Mouse (Mus musculus) large intestine, adult 2 months (tissue): ENCODE data around the gene Gna12. TPM values are rescaled to one million over a fixed set of nuclear protein-coding genes. Genes with fewer than 3 reads are reported as not detected.

Experiments used
- DNase-seq: peaks from one replicate; pipeline ENCODE4 v3.0.0-alpha.2; 2012; ENCODE audit warnings: low read depth, low spot score
- WGBS: fragments of 180-500 bp; shearing (Covaris S2); methylation state at CpG from one replicate; pipeline ENCODE4 v1.1.7; 2018; 5-methylcytosine and 5-hydroxymethylcytosine counted together
- polyA plus RNA-seq: library from polyadenylated mRNA; depleted of rRNA; stranded (reverse); fragments of >200 nt; gene quantifications from 2 replicates; pipeline ENCODE4 v1.2.3, GENCODE M21; 2012; rRNA removed

Gna12 gene
- 35.9 and 37.1 TPM in 2 replicates for polyA plus RNA-seq

GRCm38 (mm10) chr5:140830314-140831063 lies at the start of gene Gna12:
Gna12 (minus strand) TSS chr5:140830431.
- DNase-seq: peak; percentile 98
- 2% methylated on average over 49 of the region's 49 CpGs for WGBS

- 75% methylated on average over 6 of the region's 6 CpGs for WGBS
- no peak for DNase-seq
Measured at GRCm38 (mm10) chr5:140878644-140879043, 48.4 kb upstream of the Gna12 start.

GRCm38 (mm10) chr5:140873736-140874307 lies 43.6 kb upstream of the Gna12 start:
- 67% methylated on average over 6 of the region's 6 CpGs for WGBS

GRCm38 (mm10) chr5:140873039-140873551 lies 42.9 kb upstream of the Gna12 start:
- 46% methylated on average over 18 of the region's 18 CpGs for WGBS
- no peak for DNase-seq

More at GRCm38 (mm10) chr5:140873736-140874307, 43.6 kb upstream of the Gna12 start:
- no peak for DNase-seq

GRCm38 (mm10) chr5:140872532-140873038 lies 42.4 kb upstream of the Gna12 start:
- 43% methylated on average over 11 of the region's 11 CpGs for WGBS

GRCm38 (mm10) chr5:140871241-140871640 lies 41.0 kb upstream of the Gna12 start:
- 61% methylated on average over 6 of the region's 6 CpGs for WGBS
- DNase-seq: no peak

More at GRCm38 (mm10) chr5:140872532-140873038, 42.4 kb upstream of the Gna12 start:
- DNase-seq: no peak

GRCm38 (mm10) chr5:140869034-140869433 lies 38.8 kb upstream of the Gna12 start:
- no peak for DNase-seq
- WGBS: 54% methylated on average over 2 of the region's 2 CpGs

- 83% methylated on average over 5 of the region's 5 CpGs for WGBS
- no peak for DNase-seq
Measured at GRCm38 (mm10) chr5:140859730-140860129, 29.5 kb upstream of the Gna12 start.

GRCm38 (mm10) chr5:140858335-140858734 lies 28.1 kb upstream of the Gna12 start:
- WGBS: 66% methylated on average over 3 of the region's 3 CpGs
- no peak for DNase-seq

- no peak for DNase-seq
- WGBS: 45% methylated on average over 8 of the region's 8 CpGs
Measured at GRCm38 (mm10) chr5:140857432-140858154, 27.4 kb upstream of the Gna12 start.

- 55% methylated on average over 11 of the region's 11 CpGs for WGBS
- no peak for DNase-seq
Measured at GRCm38 (mm10) chr5:140855909-140856530, 25.8 kb upstream of the Gna12 start.

- WGBS: 89% methylated on average over 4 of the region's 4 CpGs
- DNase-seq: no peak
Measured at GRCm38 (mm10) chr5:140854700-140855099, 24.5 kb upstream of the Gna12 start.

GRCm38 (mm10) chr5:140853723-140854122 lies 23.5 kb upstream of the Gna12 start:
- no peak for DNase-seq

GRCm38 (mm10) chr5:140852435-140852996 lies 22.3 kb upstream of the Gna12 start:
- no peak for DNase-seq

More at GRCm38 (mm10) chr5:140853723-140854122, 23.5 kb upstream of the Gna12 start:
- 65% methylated on average over 5 of the region's 5 CpGs for WGBS

GRCm38 (mm10) chr5:140847300-140847729 lies 17.1 kb upstream of the Gna12 start:
- WGBS: 23% methylated on average over 5 of the region's 5 CpGs
- DNase-seq: no peak

More at GRCm38 (mm10) chr5:140852435-140852996, 22.3 kb upstream of the Gna12 start:
- 42% methylated on average over 12 of the region's 12 CpGs for WGBS

GRCm38 (mm10) chr5:140841942-140842341 lies 11.7 kb upstream of the Gna12 start:
- DNase-seq: no peak
- WGBS: 75% methylated on average over 4 of the region's 4 CpGs

- DNase-seq: no peak
- 80% methylated on average over 8 of the region's 8 CpGs for WGBS
Measured at GRCm38 (mm10) chr5:140831064-140831431, 817 bp upstream of the Gna12 start.

- no peak for DNase-seq
Measured at GRCm38 (mm10) chr5:140829911-140830294, 328 bp downstream of the Gna12 start.

More at GRCm38 (mm10) chr5:140829911-140830294, 328 bp downstream of the Gna12 start:
- 2% methylated on average over 58 of the region's 58 CpGs for WGBS
